In the genomic region with DNA sequence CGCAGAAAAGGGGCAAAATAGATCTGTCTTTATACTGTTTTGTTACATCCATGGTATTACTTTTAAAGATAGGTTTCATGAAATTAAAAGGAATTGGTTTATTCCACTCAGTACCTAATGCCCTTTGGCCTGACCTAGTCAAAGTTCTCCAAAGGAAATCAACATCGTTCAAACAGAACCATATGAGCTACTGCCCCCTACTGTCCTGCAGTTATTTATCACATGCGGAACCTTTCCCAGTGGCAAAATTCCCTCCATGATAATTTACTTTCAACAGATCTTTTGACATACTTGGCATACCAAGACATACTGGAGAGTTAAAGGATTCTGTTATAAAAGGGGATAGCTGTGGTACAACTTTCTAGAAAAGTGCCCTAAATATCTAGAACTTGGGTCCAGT, we compare ENCODE assay signal across 22 mouse cellular contexts. TPM values are rescaled to one million over a fixed set of nuclear protein-coding genes. Genes with fewer than 3 reads are reported as not detected.
DNase-seq lines count a peak whose midpoint lies in the region; ATAC-seq and TF ChIP-seq lines count a peak whose summit lies in the region.
"Had no signal": no experiment of that assay in that cellular context is flagged by ENCODE, and none has a peak within 500 bp of the region (broad histone marks: within the 10 kb centered on the region; RNA-seq: fewer than 3 reads in every experiment).

No protein-coding gene starts in this region.

- ATAC-seq in cerebellum, adult (ENCODE audit: insufficient number of reproducible peaks, low FRiP score, low TSS enrichment): no peak
- ATAC-seq: forebrain, embryonic 16.5 days; liver, embryonic 12.5 days had no signal

- peak; percentile 58 for TF ChIP-seq CTCF in layer of hippocampus, adult 2 months (conservative IDR thresholded peaks at IDR 0.05)

- no peak overlapping the region for H3K27ac ChIP-seq in layer of hippocampus, adult 2 months
- H3K27ac ChIP-seq: embryonic facial prominence, embryonic 13.5 days; liver, embryonic 12.5 days had no signal

- no peak overlapping the region for H3K4me3 ChIP-seq in layer of hippocampus, adult 2 months
- H3K4me3 ChIP-seq: embryonic facial prominence, embryonic 13.5 days; liver, embryonic 12.5 days had no signal

- peak; percentile 20 for DNase-seq in embryo, embryonic 10.5 days (ENCODE audit: low spot score)
- no peak for DNase-seq in embryo, embryonic 9.5 days (ENCODE audit: extremely low spot score)
- no peak for DNase-seq in layer of hippocampus, adult 2 months (ENCODE audit: low spot score in 2 of 2)
- DNase-seq in layer of hippocampus, postnatal 25 days (ENCODE audit: extremely low spot score in 1 of 2, low spot score in 1 of 2): no peak
- DNase-seq in 3T3-L1 (ENCODE audit: low read depth, low spot score) (peak; percentile 37), ZHBTc4 (ENCODE audit: low read depth, low spot score) (peak; percentile 23)
- no peak for DNase-seq in layer of hippocampus, postnatal 14 days (ENCODE audit: low spot score in 2 of 2)
- DNase-seq: adrenal gland, postnatal 14 days; cerebellum, adult 18-20 months; gastrocnemius, postnatal 25 days; kidney, adult 2 months; kidney, postnatal 4 days; retina, postnatal 1 day; right cerebral cortex, postnatal 4 days had no signal

RNA-seq across cellular contexts. Expression of a gene that starts 9.3 kb away (rescaled TPM):
- total RNA-seq in layer of hippocampus, adult 2 months (2021): 1 to 10 TPM in 1 of 2 experiments, under 1 TPM in 1; 0.49 to 1.2 TPM
- under 1 TPM; 0.42 to 0.52 TPM for total RNA-seq in layer of hippocampus, postnatal 25 days (2021)
- total RNA-seq in layer of hippocampus, postnatal 14 days (2021): 1 to 10 TPM in 1 of 2 experiments, under 1 TPM in 1; 0.62 to 1.8 TPM
- total RNA-seq: adrenal gland, postnatal 14 days; gastrocnemius, postnatal 25 days; heart, adult 8-10 months had no signal

RNA-seq across cellular contexts. Expression of a gene that starts 33.7 kb away (rescaled TPM):
- total RNA-seq in layer of hippocampus, adult 2 months (2021): not detected
- not detected for total RNA-seq in layer of hippocampus, postnatal 25 days (2021)
- total RNA-seq in layer of hippocampus, postnatal 14 days (2021): not detected
- total RNA-seq: adrenal gland, postnatal 14 days; gastrocnemius, postnatal 25 days; heart, adult 8-10 months; heart, postnatal 10 days; layer of hippocampus, postnatal 10 days; left cerebral cortex, postnatal 14 days had no signal

Comparison
In these comparisons a context has a peak if more than half of its experiments do, and no peak if none do; other contexts are left out.
1. DNase-seq: peak in embryo, embryonic 10.5 days (single experiment), 3T3-L1 (single experiment) and ZHBTc4 (single experiment); none in embryo, embryonic 9.5 days (single experiment), layer of hippocampus, adult 2 months (0 of 2), layer of hippocampus, postnatal 25 days (0 of 2) and layer of hippocampus, postnatal 14 days (0 of 2).